Mouse (Mus musculus) MEL (cell line): Measurements from ENCODE around the gene Kif3b.

Experiments used
- CTCF ChIP-seq, 3 experiments: IDR thresholded peaks in 2 of 3; conservative IDR thresholded peaks in 1 of 3; 2 replicates each; pipeline ENCODE4 v1.5.1; 2011 to 2012; ENCODE audit warnings: low read length in 3 of 3, low read depth in 2 of 3, mild to moderate bottlenecking in 2 of 3, improper control_type of control experiment in 1 of 3, inconsistent platforms in 1 of 3, mixed read lengths in 1 of 3, moderate library complexity in 1 of 3; ENCODE audit not compliant: control insufficient read depth in 1 of 3, insufficient read depth in 1 of 3, poor library complexity in 1 of 3, severe bottlenecking in 1 of 3
- E2F4 ChIP-seq: IDR thresholded peaks from 2 replicates; pipeline ENCODE4 v1.6.1; 2011; ENCODE audit warnings: low read depth, low read length, improper control_type of control experiment, borderline replicate concordance
- GATA1 ChIP-seq: IDR thresholded peaks from 2 replicates; pipeline ENCODE4 v1.6.1; 2011; ENCODE audit warnings: low read depth, low read length, improper control_type of control experiment
- MAFK ChIP-seq: IDR thresholded peaks from 2 replicates; pipeline ENCODE4 v1.6.1; 2011; ENCODE audit warnings: low read depth, mild to moderate bottlenecking, low read length, improper control_type of control experiment, borderline replicate concordance
- MAX ChIP-seq: IDR thresholded peaks from 2 replicates; pipeline ENCODE4 v1.6.1; 2011; ENCODE audit warnings: low read length, improper control_type of control experiment
- MXI1 ChIP-seq: IDR thresholded peaks from 2 replicates; pipeline ENCODE4 v1.6.1; 2011; ENCODE audit warnings: mild to moderate bottlenecking, low read depth, low read length, improper control_type of control experiment
- NELFE ChIP-seq: IDR thresholded peaks from 2 replicates; pipeline ENCODE4 v1.6.1; 2011; ENCODE audit warnings: low read depth, low read length, improper control_type of control experiment
- POLR2A ChIP-seq, 2 experiments: IDR thresholded peaks; 2 replicates each; pipeline ENCODE4 v1.6.1; 2011 to 2012; ENCODE audit warnings: low read length in 2 of 2, mild to moderate bottlenecking in 2 of 2, control low read depth in 1 of 2, improper control_type of control experiment in 1 of 2, low read depth in 1 of 2, moderate library complexity in 1 of 2; ENCODE audit not compliant: control insufficient read depth in 1 of 2, insufficient read depth in 1 of 2, poor library complexity in 1 of 2
- TCF12 ChIP-seq: IDR thresholded peaks from 2 replicates; pipeline ENCODE4 v1.6.1; 2014; ENCODE audit warnings: low read depth, mild to moderate bottlenecking, inconsistent platforms, low read length, improper control_type of control experiment, moderate library complexity
- UBTF ChIP-seq: IDR thresholded peaks from 2 replicates; pipeline ENCODE4 v1.6.1; 2012; ENCODE audit warnings: low read depth, mild to moderate bottlenecking, inconsistent platforms, low read length, improper control_type of control experiment, moderate library complexity, borderline replicate concordance; ENCODE audit not compliant: insufficient read depth
- ZC3H11A ChIP-seq: IDR thresholded peaks from 2 replicates; pipeline ENCODE4 v1.6.1; 2012; ENCODE audit warnings: low read depth, mild to moderate bottlenecking, inconsistent platforms, low read length, improper control_type of control experiment
- ZMIZ1 ChIP-seq: IDR thresholded peaks from 2 replicates; pipeline ENCODE4 v1.6.1; 2012; ENCODE audit warnings: low read depth, mild to moderate bottlenecking, inconsistent platforms, low read length, improper control_type of control experiment, moderate library complexity

- no peak for TF ChIP-seq ZC3H11A
- TF ChIP-seq UBTF: no peak
- no peak for TF ChIP-seq MXI1
- TF ChIP-seq CTCF (IDR thresholded peaks at IDR 0.05 in 2 of 3, conservative IDR thresholded peaks at IDR 0.05 in 1 of 3; ENCODE audit: control insufficient read depth in 1 of 3, insufficient read depth in 1 of 3, low read depth in 2 of 3, low read length in 3 of 3, poor library complexity in 1 of 3, severe bottlenecking in 1 of 3): no peak
- no peak for TF ChIP-seq POLR2A (IDR thresholded peaks at IDR 0.05; ENCODE audit: control insufficient read depth in 1 of 2, insufficient read depth in 1 of 2, low read depth in 1 of 2, low read length in 2 of 2, poor library complexity in 1 of 2)
- TF ChIP-seq ZMIZ1: no peak
- TF ChIP-seq TCF12: no peak
- TF ChIP-seq E2F4: no peak
- TF ChIP-seq MAX: no peak
- TF ChIP-seq NELFE: no peak
- no peak for TF ChIP-seq MAFK
- TF ChIP-seq GATA1: no peak
These were observed 28.2 kb upstream of the Kif3b start for GRCm38 (mm10) chr2:153263053-153263452.
